Mouse (Mus musculus): Measurements from ENCODE around the gene Gm12695.
A peak's percentile ranks its signal among the peaks of the same experiment; 100 is the strongest.

Gene Gm12695

GRCm38 (mm10) chr4:96785086-96785485 lies at the start of gene Gm12695:
Gene Gm12695 (minus strand): TSS chr4:96785186.
- DNase-seq (ENCODE audit: low spot score in 2 of 2), result no peak

GRCm38 (mm10) chr4:96825540-96826045 lies 40.6 kb upstream of the Gm12695 start:
- no peak for DNase-seq (ENCODE audit: low spot score in 2 of 2)

GRCm38 (mm10) chr4:96806824-96807808 lies 22.1 kb upstream of the Gm12695 start:
- no peak for DNase-seq (ENCODE audit: low spot score in 2 of 2)

DNA sequence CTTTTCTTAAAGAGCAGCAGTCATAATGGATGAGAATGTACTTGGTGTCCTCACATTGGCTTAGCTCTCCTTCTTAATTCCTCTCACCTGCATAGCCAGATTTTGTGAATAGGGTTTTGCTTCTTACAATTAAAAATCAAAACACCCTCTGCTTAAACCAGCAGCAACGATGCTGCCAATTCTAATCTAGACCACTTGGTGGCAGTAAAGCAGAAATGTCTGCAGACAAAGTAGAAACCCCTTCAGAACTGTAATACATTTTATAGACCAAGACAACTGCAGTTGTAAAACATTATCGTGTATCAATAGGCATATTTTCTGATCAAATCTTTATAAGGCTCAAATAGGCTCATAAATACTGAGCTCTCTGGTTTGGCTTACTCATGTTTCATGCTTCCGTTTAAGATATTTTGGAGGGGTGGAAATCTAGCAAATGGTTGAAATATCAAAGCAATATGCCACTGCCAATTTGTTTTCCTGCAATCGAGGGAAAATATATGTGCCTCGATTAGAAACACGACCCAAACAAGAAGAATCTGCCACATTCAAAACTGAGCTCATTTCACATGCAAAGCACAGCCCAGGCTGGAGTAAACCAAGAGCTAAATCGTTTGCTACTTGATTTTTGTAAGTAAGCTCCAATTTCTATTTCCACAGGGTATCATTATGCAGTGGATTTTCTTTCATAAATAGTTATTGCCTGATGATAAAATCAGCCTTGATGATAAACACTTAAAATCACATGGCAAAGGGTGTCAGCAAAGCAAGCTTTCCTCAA lies 14.6 kb upstream of the Gm12695 start:
- DNase-seq (ENCODE audit: low spot score in 2 of 2), result peak; percentile 5 to 12

DNA sequence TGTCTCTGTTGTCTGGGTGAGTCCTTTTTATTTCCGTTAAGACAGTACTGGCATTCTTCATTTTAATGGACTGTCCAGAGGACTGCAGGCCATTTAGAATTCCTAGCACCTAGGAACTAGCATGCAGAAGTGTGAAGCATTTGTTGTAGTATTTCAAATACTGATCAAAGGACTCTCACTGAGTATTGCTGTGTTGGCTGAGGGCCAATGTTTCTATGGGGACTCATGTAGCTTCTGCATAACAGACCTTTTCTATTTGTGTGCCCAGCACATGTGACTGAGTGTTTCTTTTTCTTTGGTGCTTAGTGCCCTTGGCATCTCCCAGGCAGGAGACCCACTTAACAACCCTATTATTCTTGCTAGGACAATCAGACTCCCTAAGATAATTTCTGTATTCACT lies 12.6 kb upstream of the Gm12695 start:
- DNase-seq (ENCODE audit: low spot score in 2 of 2), result peak in 1 of 2 experiments; percentile 4

- no peak for DNase-seq (ENCODE audit: low spot score in 2 of 2)
These were observed 6.3 kb upstream of the Gm12695 start for GRCm38 (mm10) chr4:96791301-96791700.

- no peak for DNase-seq (ENCODE audit: low spot score in 2 of 2)
These were observed 4.9 kb upstream of the Gm12695 start for GRCm38 (mm10) chr4:96789905-96790304.

GRCm38 (mm10) chr4:96786610-96787009 lies 1.6 kb upstream of the Gm12695 start:
- no peak for DNase-seq (ENCODE audit: low spot score in 2 of 2)

DNA sequence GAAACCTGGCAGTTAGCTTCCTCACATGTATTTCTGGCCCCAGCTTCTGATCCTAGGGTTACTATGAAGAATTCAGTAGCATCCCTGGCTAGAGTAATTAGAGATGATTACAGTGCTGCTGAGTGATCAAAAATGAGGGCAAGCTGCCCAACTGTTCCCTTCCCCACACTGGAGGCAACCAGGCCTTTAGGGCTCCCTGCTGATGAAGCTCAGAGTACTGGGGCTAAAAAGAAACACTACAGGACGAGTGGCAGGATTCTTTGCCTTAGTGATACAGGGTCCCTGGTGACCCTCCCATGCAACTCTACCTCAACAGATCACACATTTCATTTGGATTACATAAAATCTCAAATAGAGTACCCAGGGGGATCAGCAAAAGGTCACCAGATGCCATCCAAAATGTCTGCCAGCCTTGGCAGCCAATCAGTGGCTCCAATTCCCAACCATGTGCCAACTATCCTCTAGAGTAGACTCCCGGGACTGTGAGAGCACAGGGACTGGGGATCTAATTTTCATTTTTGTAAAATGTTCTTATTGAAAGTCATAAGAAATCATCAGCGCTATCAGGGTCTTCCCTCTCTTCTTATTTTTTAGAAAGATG lies 11.9 kb downstream of the Gm12695 start:
- no peak for DNase-seq (ENCODE audit: low spot score in 2 of 2)

GRCm38 (mm10) chr4:96766396-96766998 lies 18.5 kb downstream of the Gm12695 start:
- peak in 1 of 2 experiments; percentile 14 for DNase-seq (ENCODE audit: low spot score in 2 of 2)

DNA sequence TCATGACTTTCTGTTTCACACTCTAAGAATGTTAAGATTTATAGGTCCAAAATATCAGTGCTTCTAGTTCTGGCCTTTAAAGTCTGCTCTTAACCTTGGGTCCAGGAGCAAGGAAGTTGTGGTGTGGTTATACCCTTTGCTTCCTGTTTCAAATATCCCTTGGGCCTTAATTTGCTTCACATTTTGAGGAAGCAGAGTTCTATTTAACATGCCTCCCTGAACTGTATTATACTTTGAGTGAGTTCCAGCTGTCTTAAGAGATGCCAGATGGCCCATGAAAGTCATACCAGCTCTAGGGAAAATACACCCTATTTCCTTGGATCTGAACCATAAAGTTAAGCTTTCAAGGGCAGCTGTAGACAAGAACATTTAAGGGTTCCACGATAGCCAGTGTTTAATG lies 33.0 kb downstream of the Gm12695 start:
- no peak for DNase-seq (ENCODE audit: low spot score in 2 of 2)

DNA sequence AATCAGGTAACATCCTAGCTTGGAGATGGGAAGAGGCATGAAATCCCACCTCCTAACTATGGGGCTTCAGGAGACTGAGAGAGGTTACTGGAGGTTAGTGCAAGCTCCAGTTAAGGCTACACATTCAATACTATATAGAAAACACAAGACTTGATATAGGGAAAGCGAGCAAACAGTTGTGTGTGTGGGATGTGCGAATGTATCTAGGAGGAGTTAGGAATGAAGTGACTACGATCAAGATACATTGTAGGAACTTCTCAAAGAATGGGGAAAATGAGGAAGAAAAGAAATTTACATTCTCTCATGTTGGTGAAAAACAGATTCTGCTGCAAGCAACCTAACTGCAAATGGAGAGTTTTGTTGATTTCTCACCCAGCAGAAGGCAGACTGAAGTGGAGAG lies 44.5 kb downstream of the Gm12695 start:
- DNase-seq (ENCODE audit: low spot score in 2 of 2), result no peak

- DNase-seq (ENCODE audit: low spot score in 2 of 2), result no peak
These were observed 55.7 kb downstream of the Gm12695 start for GRCm38 (mm10) chr4:96729256-96729655.

DNA sequence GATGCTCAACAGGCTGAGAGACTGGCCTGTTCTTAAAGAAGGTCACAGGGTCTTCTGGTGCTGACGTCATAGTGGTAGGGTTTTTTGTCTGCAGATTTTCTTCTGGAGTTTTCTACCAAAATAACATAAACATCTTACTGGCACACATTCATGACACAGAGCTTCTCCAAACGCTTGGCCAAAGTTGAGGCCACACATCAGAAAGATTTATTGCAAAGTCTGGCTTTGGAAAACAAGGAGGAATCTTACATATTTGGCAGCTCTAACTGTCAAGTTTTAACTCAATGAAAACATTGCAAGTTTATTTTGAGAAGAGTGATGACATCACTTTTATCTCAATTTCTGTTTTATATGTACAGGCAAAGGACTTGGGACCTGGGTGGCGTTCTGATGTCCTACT lies 56.8 kb downstream of the Gm12695 start:
- no peak for DNase-seq (ENCODE audit: low spot score in 2 of 2)

- peak in 1 of 2 experiments; percentile 3 for DNase-seq (ENCODE audit: low spot score in 2 of 2)
These were observed 59.5 kb downstream of the Gm12695 start for GRCm38 (mm10) chr4:96725415-96726055.

DNA sequence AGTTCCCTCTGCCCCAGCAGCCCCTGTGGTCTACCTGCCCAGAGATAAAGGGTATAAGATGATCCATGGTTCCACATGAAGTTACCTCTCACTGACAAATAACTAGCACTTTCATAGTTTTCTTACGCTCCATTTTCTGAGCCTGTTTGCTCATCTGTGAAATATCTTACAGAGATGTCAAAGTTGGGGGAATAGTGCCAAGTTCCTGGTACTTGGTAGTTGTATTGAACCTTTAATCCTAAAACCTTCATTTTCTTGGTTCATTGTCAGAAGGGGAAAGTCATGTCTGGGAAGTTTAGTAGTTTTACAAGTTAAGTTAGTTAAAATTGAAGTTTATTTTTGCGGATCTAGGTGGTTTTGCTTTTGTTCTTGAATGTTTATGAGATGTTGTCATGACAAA lies 62.7 kb downstream of the Gm12695 start:
- no peak for DNase-seq (ENCODE audit: low spot score in 2 of 2)

- peak; percentile 34 to 36 for DNase-seq (ENCODE audit: low spot score in 2 of 2)
These were observed 65.7 kb downstream of the Gm12695 start for GRCm38 (mm10) chr4:96718977-96719966.

DNA sequence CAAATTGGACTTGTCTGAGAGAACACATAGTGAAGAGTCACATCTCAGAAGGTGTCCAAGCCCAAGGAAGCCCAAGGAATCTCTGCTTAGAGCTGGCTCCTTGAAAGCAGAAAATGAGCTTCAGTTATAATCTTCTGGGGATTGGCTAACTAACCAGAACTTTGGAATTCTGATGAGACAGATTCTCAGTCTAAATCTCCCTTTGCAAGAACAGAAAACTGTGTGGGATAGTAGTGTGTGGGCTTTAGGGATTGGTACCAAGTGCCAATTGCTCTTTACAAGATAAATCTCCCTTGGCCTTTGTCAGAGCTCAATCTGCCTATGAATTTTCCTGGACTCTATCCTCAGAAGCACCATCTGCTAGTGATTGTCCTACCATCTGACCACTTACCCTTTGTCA lies 66.5 kb downstream of the Gm12695 start:
- no peak for DNase-seq (ENCODE audit: low spot score in 2 of 2)

DNA sequence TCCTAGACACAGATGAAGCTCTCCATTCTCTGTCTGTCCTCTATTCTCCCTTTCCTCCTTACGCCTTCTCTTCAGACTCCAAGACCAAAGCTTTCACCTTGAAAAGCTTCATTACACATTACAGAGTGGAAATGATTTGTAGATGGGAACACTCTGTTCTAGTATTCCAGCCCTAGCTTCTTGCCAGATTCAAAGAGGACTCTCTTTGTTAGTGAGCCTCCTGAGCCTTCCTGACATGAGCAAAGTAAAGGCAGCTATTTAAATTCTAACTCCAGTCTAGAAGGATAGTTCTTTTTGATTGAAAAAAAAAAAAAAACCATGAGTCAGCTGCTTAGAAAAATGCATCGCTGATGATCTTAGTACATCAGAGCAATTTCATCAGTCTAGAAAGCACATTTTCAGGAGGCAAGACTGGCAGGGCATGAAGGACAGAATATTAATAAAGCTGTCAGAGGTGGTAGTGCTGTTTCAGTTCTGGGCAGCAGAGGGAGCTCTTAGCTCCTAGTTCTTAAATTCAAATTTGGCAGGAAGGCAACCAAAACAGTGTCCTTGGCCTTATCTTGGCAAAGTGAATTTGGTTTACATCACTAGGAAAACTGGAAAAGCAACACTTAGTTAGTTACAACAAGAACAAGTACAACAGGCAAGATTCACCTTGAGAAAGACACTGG lies 79.6 kb downstream of the Gm12695 start:
- DNase-seq (ENCODE audit: low spot score in 2 of 2), result peak; percentile 34 to 39
